Mouse (Mus musculus) bone marrow macrophage, adult 2 months (primary cell): ENCODE results near the gene Cspg5.

ENCODE experiments used
- CTCF ChIP-seq: IDR thresholded peaks from 2 replicates; pipeline ENCODE4 v1.5.1; 2012; ENCODE audit warnings: low read depth, mild to moderate bottlenecking, low read length, moderate library complexity
- POLR2A ChIP-seq: IDR thresholded peaks from 2 replicates; pipeline ENCODE4 v1.6.1; 2012; ENCODE audit warnings: mild to moderate bottlenecking, low read depth, low read length, borderline replicate concordance

DNA sequence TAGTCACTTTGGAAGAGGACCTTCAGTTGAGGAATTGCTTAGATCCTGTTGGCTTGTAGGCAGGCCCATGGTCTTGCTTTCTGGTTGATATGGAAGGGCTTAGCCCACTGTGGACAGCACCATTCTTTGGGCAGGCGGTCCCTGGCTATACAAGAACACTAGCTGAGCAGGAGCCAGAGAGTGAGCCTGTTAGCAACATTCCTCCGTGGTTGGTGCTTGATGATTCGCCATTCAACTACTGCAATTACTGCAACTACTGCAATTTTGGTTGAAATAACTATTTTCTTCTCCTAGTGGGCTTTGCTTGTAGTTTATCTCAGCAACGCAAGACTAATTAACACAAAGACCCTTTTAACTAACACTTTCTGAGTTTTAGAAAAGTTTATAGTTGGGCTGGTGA is 17.4 kb upstream of the Cspg5 start:
- TF ChIP-seq POLR2A (no peak), CTCF (no peak)
